Comparison of ENCODE assay signal across 9 mouse cellular contexts in genomic region chr9:106169917-106170316, GRCm38 (mm10). TPM values are rescaled to one million over a fixed set of nuclear protein-coding genes. Genes with fewer than 3 reads are reported as not detected.
DNase-seq lines count a peak whose midpoint lies in the region; ATAC-seq and TF ChIP-seq lines count a peak whose summit lies in the region.
"Had no signal": no experiment of that assay in that cellular context is flagged by ENCODE, and none has a peak within 500 bp of the region (broad histone marks: within the 10 kb centered on the region; RNA-seq: fewer than 3 reads in every experiment).

No protein-coding gene starts in this region.

- H3K27ac ChIP-seq in heart, embryonic 11.5 days (ENCODE audit: low read depth, low read length) = no peak overlapping the region
- H3K27ac ChIP-seq in MEL (ENCODE audit: control insufficient read depth, low read depth, low read length) = no peak overlapping the region
- no peak overlapping the region for H3K27ac ChIP-seq in heart, postnatal 0 days (ENCODE audit: low read depth)
- peak overlapping the region; percentile 96; the same call in 1 of the 2 replicates for H3K27ac ChIP-seq in midbrain, embryonic 10.5 days (replicated peaks)

- TF ChIP-seq EP300 in MEL (IDR thresholded peaks at IDR 0.05; ENCODE audit: low read depth in 1 of 2, low read length in 2 of 2) = no peak
- TF ChIP-seq EP300 in heart, postnatal 0 days (IDR thresholded peaks at IDR 0.05; ENCODE audit: low read depth) = no peak

- H3K9me3 ChIP-seq in heart, embryonic 11.5 days (replicated peaks; ENCODE audit: control insufficient read depth, low read length) = no peaks in the 10 kb centered on the region
- no peaks in the 10 kb centered on the region for H3K9me3 ChIP-seq in MEL (replicated peaks; ENCODE audit: insufficient read depth, low read length)
- no peaks in the 10 kb centered on the region for H3K9me3 ChIP-seq in heart, postnatal 0 days (replicated peaks; ENCODE audit: control insufficient read depth, low read length)
- H3K9me3 ChIP-seq in midbrain, embryonic 10.5 days (replicated peaks) = no peaks in the 10 kb centered on the region

- H3K27me3 ChIP-seq in heart, embryonic 11.5 days (ENCODE audit: control insufficient read depth, insufficient read depth, low read length) = no peaks in the 10 kb centered on the region
- H3K27me3 ChIP-seq in MEL (ENCODE audit: control insufficient read depth in 1 of 2, insufficient read depth in 2 of 2, low read length in 2 of 2) = no peaks in the 10 kb centered on the region
- H3K27me3 ChIP-seq in heart, postnatal 0 days (ENCODE audit: control insufficient read depth, insufficient read depth, low read length) = no peaks in the 10 kb centered on the region
- H3K27me3 ChIP-seq in midbrain, embryonic 10.5 days (ENCODE audit: low read depth, poor library complexity, severe bottlenecking) = peaks cover 9% of the 10 kb centered on the region

- peak overlapping the region; percentile 83 for H3K4me2 ChIP-seq in heart, embryonic 11.5 days
- peak overlapping the region; percentile 90 for H3K4me2 ChIP-seq in heart, postnatal 0 days (ENCODE audit: low read depth, low read length)

- peak overlapping the region; percentile 98; the same call in 1 of the 2 replicates for H3K4me3 ChIP-seq in heart, embryonic 11.5 days (ENCODE audit: low read depth, low read length)
- H3K4me3 ChIP-seq in MEL (ENCODE audit: control insufficient read depth in 1 of 2, insufficient read depth in 1 of 2, low read depth in 2 of 2, low read length in 2 of 2) = no peak overlapping the region; a peak in 2 of 4 replicates
- H3K4me3 ChIP-seq in heart, postnatal 0 days (ENCODE audit: low read depth, low read length) = no peak overlapping the region
- H3K4me3 ChIP-seq in midbrain, embryonic 10.5 days = peak overlapping the region; percentile 94

- no peak for TF ChIP-seq CTCF in MEL (IDR thresholded peaks at IDR 0.05 in 2 of 3, conservative IDR thresholded peaks at IDR 0.05 in 1 of 3; ENCODE audit: control insufficient read depth in 1 of 3, insufficient read depth in 1 of 3, low read depth in 2 of 3, low read length in 3 of 3, poor library complexity in 1 of 3, severe bottlenecking in 1 of 3)
- TF ChIP-seq CTCF in heart, postnatal 0 days (IDR thresholded peaks at IDR 0.05; ENCODE audit: low read depth) = no peak

- WGBS in heart, embryonic 11.5 days (ENCODE audit: insufficient replicate concordance) = 34% methylated on average over 6 of the region's 6 CpGs
- whole genome bisulfite sequencing in heart, postnatal 0 days = 44% methylated on average over 6 of the region's 6 CpGs
- WGBS in midbrain, embryonic 10.5 days = 41% methylated on average over 6 of the region's 6 CpGs

- no peak for DNase-seq in heart, postnatal 25 days (ENCODE audit: low spot score)
- no peak for DNase-seq in MEL (ENCODE audit: low read depth, low spot score)
- DNase-seq in heart, postnatal 0 days (ENCODE audit: low spot score) = no peak
- DNase-seq in midbrain, embryonic 10.5 days (ENCODE audit: low spot score) = no peak
- no peak for DNase-seq in spleen, postnatal 10 days (ENCODE audit: low spot score in 2 of 2)
- no peak for DNase-seq in layer of hippocampus, postnatal 10 days (ENCODE audit: low spot score in 2 of 2)
- no peak for DNase-seq in adrenal gland, adult 2 months

- intact Hi-C loops in heart, postnatal 25 days (cut with DNase I) = loop anchor here (2.0 to 10.0 kb wide), 2 partner anchors 29 to 265 kb away; partner anchors contain the start of genes Acy1 and Ppm1m

- peaks cover 37% of the 10 kb centered on the region for H3K79me2 ChIP-seq in MEL (ENCODE audit: control insufficient read depth, insufficient read depth, low read length, poor library complexity)

- TF ChIP-seq RAD21 in MEL (IDR thresholded peaks at IDR 0.05; ENCODE audit: low read depth, low read length) = no peak

- ATAC-seq in heart, embryonic 11.5 days (replicated peaks; ENCODE audit: insufficient number of reproducible peaks, low FRiP score, low TSS enrichment) = no peak
- ATAC-seq in heart, postnatal 0 days (ENCODE audit: insufficient read depth, low read depth) = no peak

- H3K36me3 ChIP-seq in heart, embryonic 11.5 days (ENCODE audit: control insufficient read depth, insufficient read depth, low read length) = no peaks in the 10 kb centered on the region
- H3K36me3 ChIP-seq in MEL (ENCODE audit: control insufficient read depth in 1 of 2, insufficient read depth in 2 of 2, low read length in 2 of 2) = peaks cover 2 to 25% of the 10 kb centered on the region in 2 experiments; a peak in 3 of 4 replicates
- no peaks in the 10 kb centered on the region for H3K36me3 ChIP-seq in heart, postnatal 0 days (replicated peaks; ENCODE audit: control insufficient read depth, insufficient read depth, low read length)
- H3K36me3 ChIP-seq in midbrain, embryonic 10.5 days = peaks cover 6% of the 10 kb centered on the region

- no peak overlapping the region for H3K9ac ChIP-seq in heart, embryonic 11.5 days (ENCODE audit: low read depth, low read length)
- no peak overlapping the region for H3K9ac ChIP-seq in MEL (ENCODE audit: control insufficient read depth, low read depth, low read length, poor library complexity, severe bottlenecking)
- no peak overlapping the region for H3K9ac ChIP-seq in heart, postnatal 0 days (replicated peaks; ENCODE audit: low read depth, low read length)

- H3K4me1 ChIP-seq in heart, embryonic 11.5 days (ENCODE audit: control insufficient read depth, insufficient read depth, low read length) = peaks cover 19% of the 10 kb centered on the region
- peaks cover 19 to 25% of the 10 kb centered on the region in 2 experiments for H3K4me1 ChIP-seq in MEL (ENCODE audit: control insufficient read depth in 1 of 2, insufficient read depth in 2 of 2, low read length in 2 of 2)
- peaks cover 23% of the 10 kb centered on the region for H3K4me1 ChIP-seq in heart, postnatal 0 days (ENCODE audit: control insufficient read depth, insufficient read depth)
- H3K4me1 ChIP-seq in midbrain, embryonic 10.5 days = peaks cover 37% of the 10 kb centered on the region

- no peak for TF ChIP-seq POLR2A in MEL (IDR thresholded peaks at IDR 0.05; ENCODE audit: control insufficient read depth in 1 of 2, insufficient read depth in 1 of 2, low read depth in 1 of 2, low read length in 2 of 2, poor library complexity in 1 of 2)

RNA-seq across cellular contexts. Expression of gene Wdr82, which starts 0.8 kb away (rescaled TPM):
- 22.7 and 24.4 TPM in 2 replicates for polyA plus RNA-seq in heart, embryonic 11.5 days (2014; fragmentation: Nextera tagmentation; extraction: Ambion mirVana)
- total RNA-seq in heart, postnatal 25 days (2021) = 10 to 100 TPM; 42.6 to 45.8 TPM
- total RNA-seq in MEL (2012; rRNA removed) = 72.2 and 78.0 TPM in 2 replicates
- polyA plus RNA-seq in MEL (2012; ENCODE audit: insufficient read depth in 1 of 2, insufficient read length in 2 of 2, low read depth in 1 of 2, low replicate concordance in 2 of 2, missing spikeins in 1 of 2) = 100 to 1,000 TPM in 1 of 2 experiments, 10 to 100 TPM in 1; 41.7 to 108 TPM
- 122 and 124 TPM in 2 replicates for total RNA-seq in heart, postnatal 0 days (2014; rRNA removed; ENCODE audit: low replicate concordance)
- polyA plus RNA-seq in heart, postnatal 0 days (2015; fragmentation: Nextera tagmentation; extraction: Ambion mirVana) = 13.9 and 14.3 TPM in 2 replicates
- polyA plus RNA-seq in midbrain, embryonic 10.5 days (2016; fragmentation: Nextera tagmentation; extraction: Ambion mirVana) = 23.4 and 29.3 TPM in 2 replicates
- total RNA-seq in layer of hippocampus, postnatal 10 days (2021) = 100 to 1,000 TPM; 156 to 164 TPM
- total RNA-seq in adrenal gland, adult 2 months (2021) = 10 to 100 TPM; 66.8 to 75.8 TPM
- polyA plus RNA-seq in adrenal gland, adult 2 months (2012; rRNA removed) = 50.5 and 67.4 TPM in 2 replicates

RNA-seq across cellular contexts. Expression of gene Glyctk, which starts 12.0 kb away (rescaled TPM):
- polyA plus RNA-seq in heart, embryonic 11.5 days (2014; fragmentation: Nextera tagmentation; extraction: Ambion mirVana) = 0.57 and 1.1 TPM in 2 replicates
- 1 to 10 TPM; 1.7 to 2.1 TPM for total RNA-seq in heart, postnatal 25 days (2021)
- total RNA-seq in MEL (2012; rRNA removed) = 3.1 and 3.2 TPM in 2 replicates
- polyA plus RNA-seq in MEL (2012; ENCODE audit: insufficient read depth in 1 of 2, insufficient read length in 2 of 2, low read depth in 1 of 2, low replicate concordance in 2 of 2, missing spikeins in 1 of 2) = 1 to 10 TPM in 1 of 2 experiments, not detected in 1; 3.3 TPM
- 2.0 and 2.5 TPM in 2 replicates for total RNA-seq in heart, postnatal 0 days (2014; rRNA removed; ENCODE audit: low replicate concordance)
- 0.90 and 1.1 TPM in 2 replicates for polyA plus RNA-seq in heart, postnatal 0 days (2015; fragmentation: Nextera tagmentation; extraction: Ambion mirVana)
- polyA plus RNA-seq in midbrain, embryonic 10.5 days (2016; fragmentation: Nextera tagmentation; extraction: Ambion mirVana) = 5.0 and 8.4 TPM in 2 replicates
- 1 to 10 TPM; 4.5 to 6.0 TPM for total RNA-seq in layer of hippocampus, postnatal 10 days (2021)
- 1 to 10 TPM; 2.5 to 3.3 TPM for total RNA-seq in adrenal gland, adult 2 months (2021)
- polyA plus RNA-seq in adrenal gland, adult 2 months (2012; rRNA removed) = 2.5 and 3.2 TPM in 2 replicates

RNA-seq across cellular contexts. Expression of gene Ppm1m, which starts 29.6 kb away (rescaled TPM):
- polyA plus RNA-seq in heart, embryonic 11.5 days (2014; fragmentation: Nextera tagmentation; extraction: Ambion mirVana) = 20.6 and 23.5 TPM in 2 replicates
- 10 to 100 TPM; 10.0 to 12.2 TPM for total RNA-seq in heart, postnatal 25 days (2021)
- total RNA-seq in MEL (2012; rRNA removed) = 29.4 and 34.2 TPM in 2 replicates
- polyA plus RNA-seq in MEL (2012; ENCODE audit: insufficient read depth in 1 of 2, insufficient read length in 2 of 2, low read depth in 1 of 2, low replicate concordance in 2 of 2, missing spikeins in 1 of 2) = 10 to 100 TPM in 1 of 2 experiments, not detected in 1; 47.2 TPM
- total RNA-seq in heart, postnatal 0 days (2014; rRNA removed; ENCODE audit: low replicate concordance) = 7.5 and 22.8 TPM in 2 replicates
- 13.1 and 15.1 TPM in 2 replicates for polyA plus RNA-seq in heart, postnatal 0 days (2015; fragmentation: Nextera tagmentation; extraction: Ambion mirVana)
- polyA plus RNA-seq in midbrain, embryonic 10.5 days (2016; fragmentation: Nextera tagmentation; extraction: Ambion mirVana) = 46.2 and 52.1 TPM in 2 replicates
- total RNA-seq in layer of hippocampus, postnatal 10 days (2021) = 10 to 100 TPM; 12.8 to 18.8 TPM
- total RNA-seq in adrenal gland, adult 2 months (2021) = 100 to 1,000 TPM in 1 of 2 experiments, 10 to 100 TPM in 1; 84.6 to 135 TPM
- 216 and 273 TPM in 2 replicates for polyA plus RNA-seq in adrenal gland, adult 2 months (2012; rRNA removed)

RNA-seq across cellular contexts. Expression of gene Twf2, which starts 33.0 kb away (rescaled TPM):
- polyA plus RNA-seq in heart, embryonic 11.5 days (2014; fragmentation: Nextera tagmentation; extraction: Ambion mirVana) = 55.6 and 62.2 TPM in 2 replicates
- total RNA-seq in heart, postnatal 25 days (2021) = 100 to 1,000 TPM; 160 to 189 TPM
- 63.9 and 66.8 TPM in 2 replicates for total RNA-seq in MEL (2012; rRNA removed)
- 100 to 1,000 TPM in 1 of 2 experiments, not detected in 1; 101 TPM for polyA plus RNA-seq in MEL (2012; ENCODE audit: insufficient read depth in 1 of 2, insufficient read length in 2 of 2, low read depth in 1 of 2, low replicate concordance in 2 of 2, missing spikeins in 1 of 2)
- 92.1 and 105 TPM in 2 replicates for total RNA-seq in heart, postnatal 0 days (2014; rRNA removed; ENCODE audit: low replicate concordance)
- polyA plus RNA-seq in heart, postnatal 0 days (2015; fragmentation: Nextera tagmentation; extraction: Ambion mirVana) = 57.3 and 64.2 TPM in 2 replicates
- polyA plus RNA-seq in midbrain, embryonic 10.5 days (2016; fragmentation: Nextera tagmentation; extraction: Ambion mirVana) = 69.7 and 74.8 TPM in 2 replicates
- 10 to 100 TPM; 40.8 to 41.3 TPM for total RNA-seq in layer of hippocampus, postnatal 10 days (2021)
- total RNA-seq in adrenal gland, adult 2 months (2021) = 100 to 1,000 TPM in 1 of 2 experiments, 10 to 100 TPM in 1; 75.8 to 128 TPM
- polyA plus RNA-seq in adrenal gland, adult 2 months (2012; rRNA removed) = 121 and 125 TPM in 2 replicates

RNA-seq across cellular contexts. Expression of gene Tlr9, which starts 52.5 kb away (rescaled TPM):
- not detected in 2 replicates for polyA plus RNA-seq in heart, embryonic 11.5 days (2014; fragmentation: Nextera tagmentation; extraction: Ambion mirVana)
- total RNA-seq in heart, postnatal 25 days (2021) = under 1 TPM; 0.52 to 0.64 TPM
- not detected in 2 replicates for total RNA-seq in MEL (2012; rRNA removed)
- not detected for polyA plus RNA-seq in MEL (2012; ENCODE audit: insufficient read depth in 1 of 2, insufficient read length in 2 of 2, low read depth in 1 of 2, low replicate concordance in 2 of 2, missing spikeins in 1 of 2)
- not detected in 2 replicates for total RNA-seq in heart, postnatal 0 days (2014; rRNA removed; ENCODE audit: low replicate concordance)
- 0.04 and 0.05 TPM in 2 replicates for polyA plus RNA-seq in heart, postnatal 0 days (2015; fragmentation: Nextera tagmentation; extraction: Ambion mirVana)
- polyA plus RNA-seq in midbrain, embryonic 10.5 days (2016; fragmentation: Nextera tagmentation; extraction: Ambion mirVana) = 0.05 TPM in 1 of 2 replicates, not detected in the other
- total RNA-seq in layer of hippocampus, postnatal 10 days (2021) = 1 to 10 TPM; 1.2 to 1.4 TPM
- 1 to 10 TPM in 1 of 2 experiments, under 1 TPM in 1; 0.84 to 1.4 TPM for total RNA-seq in adrenal gland, adult 2 months (2021)
- 2.5 and 2.7 TPM in 2 replicates for polyA plus RNA-seq in adrenal gland, adult 2 months (2012; rRNA removed)
- polyA plus RNA-seq: CD4-positive, CD25-positive, alpha-beta regulatory T cell, adult 4 months had no signal

Comparison
In these comparisons a context has a peak if more than half of its experiments do, and no peak if none do; other contexts are left out.
1. H3K4me3 ChIP-seq: peak in heart, embryonic 11.5 days (single experiment) and midbrain, embryonic 10.5 days (single experiment); none in MEL (0 of 2) and heart, postnatal 0 days (single experiment).